Mouse (Mus musculus) right cerebral cortex, adult 18-20 months (tissue): Measurements from ENCODE around the gene Gm7980.
"Not testable (repeated sequence)": the region's sequence is repeated elsewhere in the genome, so short reads cannot be mapped to it uniquely, and the experiment has no call there.

ENCODE experiments used
- DNase-seq: peaks from one replicate; pipeline ENCODE4 v3.0.0; 2022; ENCODE audit warnings: mixed read lengths

Gm7980 gene

GRCm38 (mm10) chr14:41907190-41907589 lies at the start of gene Gm7980:
Gm7980 (minus strand) TSS chr14:41907290.
- DNase-seq, result not testable (repeated sequence)

GRCm38 (mm10) chr14:41943695-41944094 lies 36.6 kb upstream of the Gm7980 start, which contains the start of gene 1700024B05Rik:
1700024B05Rik (plus strand) TSS chr14:41943995.
- not testable (repeated sequence) for DNase-seq

DNA sequence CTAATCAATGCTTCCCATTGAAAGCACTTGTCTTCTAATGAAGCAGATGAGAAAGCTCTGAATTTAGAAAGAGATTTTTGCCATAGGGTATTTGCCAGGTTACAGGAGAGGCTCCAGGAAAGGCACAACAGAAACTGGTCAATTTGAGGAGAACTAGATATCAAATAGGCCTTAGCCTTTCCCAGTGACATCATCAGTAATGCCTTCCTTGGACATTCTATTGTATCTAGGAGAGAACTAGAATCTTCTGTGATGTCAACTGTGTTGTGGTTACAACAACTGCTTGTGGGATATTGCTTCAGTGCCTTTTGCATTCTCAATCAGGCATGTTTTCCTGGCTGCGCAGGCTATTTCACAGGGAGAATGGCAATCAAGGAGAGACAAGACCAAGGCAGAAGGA lies 17.6 kb upstream of the Gm7980 start, which contains the start of gene 1700049E17Rik1:
1700049E17Rik1 (plus strand) TSS at position 301 of the 400 bp plus-strand sequence.
- not testable (repeated sequence) for DNase-seq
